Mouse (Mus musculus) ovary, adult 10 weeks (tissue): ENCODE measurements around the gene Htr3a. TPM values are rescaled to one million over a fixed set of nuclear protein-coding genes. Genes with fewer than 3 reads are reported as not detected.

Source experiments
- polyA plus RNA-seq: library from polyadenylated mRNA; stranded (reverse); fragments of 350-450 nt; fragmentation: Illumina TruSeq; extraction: RNeasy Lipid Tissue Mini Kit (QIAGEN cat#74804); gene quantifications from one replicate; pipeline ENCODE4 v1.2.3, GENCODE M21; 2014

Htr3a gene
- polyA plus RNA-seq, result not detected

DNA sequence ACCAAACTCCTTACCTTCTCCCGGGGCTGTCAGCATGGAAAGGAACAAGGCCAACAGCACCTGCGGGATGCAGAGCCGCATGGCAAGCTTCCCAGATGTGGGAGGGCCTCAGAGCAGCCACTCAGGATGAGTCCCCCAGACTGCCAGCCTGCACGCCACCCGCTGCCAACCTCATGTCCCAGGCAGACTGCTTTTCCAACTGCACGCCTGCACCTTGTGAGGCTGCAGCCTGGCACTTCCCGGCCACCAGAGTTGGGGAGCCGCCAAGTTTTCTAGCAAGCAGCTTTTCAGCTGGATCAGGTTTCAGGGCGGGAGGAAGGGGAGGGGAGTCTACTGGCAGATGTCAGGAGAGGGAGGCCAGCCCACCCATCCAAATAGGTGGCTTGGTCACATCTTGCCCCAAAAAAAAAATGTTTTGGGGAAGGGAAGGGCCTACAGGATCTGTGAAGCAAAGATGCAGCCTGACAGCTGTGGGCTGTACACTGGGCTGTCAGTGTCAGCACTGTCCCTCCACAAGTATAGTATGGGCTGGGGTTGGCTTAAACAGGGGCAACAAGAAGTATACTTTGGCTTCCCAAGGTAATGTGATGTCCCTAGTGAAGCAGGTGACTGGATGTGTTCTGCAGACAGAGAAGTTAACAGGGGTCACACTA lies at the start of gene Htr3a:
Gene Htr3a (minus strand): TSS at position 215 of the 653 bp plus-strand sequence.

Other genes with a start within 250 kb of the Htr3a start
- 1.2 TPM for gene Zbtb16, start 74.9 kb downstream of the Htr3a start, polyA plus RNA-seq
- gene Htr3b, start 53.9 kb upstream of the Htr3a start, polyA plus RNA-seq, result not detected
- 25.5 TPM for gene Usp28, start 74.3 kb upstream of the Htr3a start, polyA plus RNA-seq
- 20.9 TPM for gene Zw10, start 144.5 kb upstream of the Htr3a start, polyA plus RNA-seq
- gene Tmprss5, start 170.2 kb upstream of the Htr3a start, polyA plus RNA-seq, result not detected